Mouse (Mus musculus) cortical plate, adult 2 months (tissue): ENCODE data around the gene Tuba4a. TPM values are rescaled to one million over a fixed set of nuclear protein-coding genes. Genes with fewer than 3 reads are reported as not detected.
A peak's percentile ranks its signal among the peaks of the same experiment; 100 is the strongest.

ENCODE experiments used
- H3K27ac ChIP-seq: fragments of 200-500 bp; 2 replicates; pipeline ENCODE4 v1.5.1; 2012; ENCODE audit warnings: low read length, control low read depth, inconsistent platforms; ENCODE audit not compliant: insufficient read depth
- H3K4me1 ChIP-seq: fragments of 200-500 bp; 2 replicates; pipeline ENCODE4 v1.6.1; 2011; ENCODE audit warnings: low read length; ENCODE audit not compliant: control insufficient read depth, insufficient read depth
- H3K4me3 ChIP-seq: fragments of 200-500 bp; 2 replicates; pipeline ENCODE4 v1.5.1; 2011; ENCODE audit warnings: mild to moderate bottlenecking, low read length, control low read depth; ENCODE audit not compliant: insufficient read depth
- CTCF ChIP-seq: fragments of 200-500 bp; IDR thresholded peaks from 2 replicates; pipeline ENCODE4 v1.5.1; 2011; ENCODE audit warnings: mild to moderate bottlenecking, control low read depth, low read length; ENCODE audit not compliant: insufficient read depth; ENCODE audit errors: extremely low read depth
- POLR2A ChIP-seq: fragments of 200-500 bp; IDR thresholded peaks from 2 replicates; pipeline ENCODE4 v1.6.1; 2011; ENCODE audit warnings: mild to moderate bottlenecking, low read length, control low read depth; ENCODE audit not compliant: insufficient read depth; ENCODE audit errors: extremely low read depth
- polyA plus RNA-seq: library from polyadenylated mRNA; depleted of rRNA; stranded (reverse); fragments of >200 nt; gene quantifications from 2 replicates; pipeline ENCODE4 v1.2.3, GENCODE M21; 2012

The Tuba4a gene
- polyA plus RNA-seq, 1 experiment = 362 TPM

GRCm38 (mm10) chr1:75192452-75192851, 27.2 kb downstream of the Tuba4a start:
- Histone ChIP-seq H3K4me3 (peak overlapping the region; percentile 93), H3K4me1 (peaks cover 3% of the 10 kb centered on the region; the same call in 1 of the 2 replicates), H3K27ac (peak overlapping the region; percentile 85)
- TF ChIP-seq CTCF (no peak), POLR2A (peak; percentile 14; the same call in 1 of the 2 replicates)

- Histone ChIP-seq H3K4me3 (peak within 1 kb of the TSS; percentile 93), H3K4me1 (peaks cover 3% of the 10 kb centered on the region; the same call in 1 of the 2 replicates), H3K27ac (peak within 1 kb of the TSS; percentile 85)
- no peak for TF ChIP-seq CTCF
- TF ChIP-seq POLR2A = peak; percentile 80
These were observed 27.9 kb downstream of the Tuba4a start, which contains the start of the genes Ankzf1 and Atg9a for GRCm38 (mm10) chr1:75191622-75192402. TSS of gene Ankzf1 (plus strand) at chr1:75192151. TSS of gene Atg9a (minus strand) at chr1:75192196.

- TF ChIP-seq POLR2A = no peak
- no peak for TF ChIP-seq CTCF
- Histone ChIP-seq H3K4me3 (peak overlapping the region; percentile 93), H3K4me1 (peaks cover 3% of the 10 kb centered on the region; the same call in 1 of the 2 replicates), H3K27ac (0 out of 2 replicates have a peak overlapping the region, but pooled peaks have one; percentile 58)
These were observed 28.4 kb downstream of the Tuba4a start for GRCm38 (mm10) chr1:75191258-75191621.

GRCm38 (mm10) chr1:75190577-75190976, 29.1 kb downstream of the Tuba4a start:
- Histone ChIP-seq H3K27ac (no peak overlapping the region), H3K4me1 (peaks cover 3% of the 10 kb centered on the region; the same call in 1 of the 2 replicates), H3K4me3 (peak overlapping the region; percentile 93; the same call in 1 of the 2 replicates)
- no peak for TF ChIP-seq CTCF
- no peak for TF ChIP-seq POLR2A

- Histone ChIP-seq H3K4me3 (no peak overlapping the region), H3K27ac (no peak overlapping the region), H3K4me1 (peaks cover 1% of the 10 kb centered on the region; the same call in 1 of the 2 replicates)
- TF ChIP-seq POLR2A (no peak), CTCF (no peak)
These were observed 31.7 kb downstream of the Tuba4a start for GRCm38 (mm10) chr1:75187914-75188483.

- Histone ChIP-seq H3K4me3 (no peak overlapping the region), H3K4me1 (0 out of 2 replicates have a peak, but pooled peaks cover 1% of the 10 kb centered on the region), H3K27ac (no peak overlapping the region)
- TF ChIP-seq CTCF (no peak), POLR2A (no peak)
These were observed 32.5 kb downstream of the Tuba4a start for GRCm38 (mm10) chr1:75187126-75187525.

GRCm38 (mm10) chr1:75185495-75185894, 34.2 kb downstream of the Tuba4a start:
- H3K4me3 ChIP-seq = no peak overlapping the region
- no peak overlapping the region for H3K27ac ChIP-seq
- TF ChIP-seq POLR2A = no peak
- no peak for TF ChIP-seq CTCF
- no peaks in the 10 kb centered on the region for H3K4me1 ChIP-seq

GRCm38 (mm10) chr1:75182160-75182559, 37.5 kb downstream of the Tuba4a start:
- H3K27ac ChIP-seq = no peak overlapping the region
- H3K4me3 ChIP-seq = no peak overlapping the region
- TF ChIP-seq CTCF (no peak), POLR2A (no peak)
- H3K4me1 ChIP-seq = no peaks in the 10 kb centered on the region

- TF ChIP-seq POLR2A (no peak), CTCF (no peak)
These were observed 38.2 kb downstream of the Tuba4a start for GRCm38 (mm10) chr1:75181377-75181870.

More at GRCm38 (mm10) chr1:75181377-75181870, 38.2 kb downstream of the Tuba4a start:
- H3K4me1 ChIP-seq = no peaks in the 10 kb centered on the region
- H3K27ac ChIP-seq = no peak overlapping the region
- H3K4me3 ChIP-seq = no peak overlapping the region
